Mouse (Mus musculus): Measurements from ENCODE around the gene Gm21969. TPM values are rescaled to one million over a fixed set of nuclear protein-coding genes. Genes with fewer than 3 reads are reported as not detected.

Gene Gm21969
- polyA plus RNA-seq, 1 experiment from 2014 or later = not detected

DNA sequence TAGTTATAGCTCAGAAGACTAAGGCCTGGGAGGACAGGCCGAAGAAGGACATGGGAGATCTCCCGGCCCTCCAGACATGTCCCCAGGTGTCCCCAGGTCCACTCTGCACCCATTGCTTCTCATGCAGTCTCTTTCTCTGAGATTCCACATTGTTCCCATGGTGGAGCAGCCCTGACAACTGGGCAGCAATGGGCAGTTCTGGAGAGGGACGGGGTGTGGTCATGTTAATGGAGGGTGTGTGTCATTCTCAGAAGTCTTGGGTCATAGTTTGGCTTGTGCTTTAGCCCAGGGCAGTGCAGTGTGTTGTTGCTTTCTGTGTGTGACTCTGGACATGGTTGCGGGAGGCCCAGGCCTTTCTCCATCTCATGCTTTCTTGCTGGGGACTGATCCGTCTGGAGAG lies 3.7 kb downstream of the Gm21969 start:
- H3K4me3 ChIP-seq = no peak overlapping the region
- H3K4me1 ChIP-seq = peaks cover 5% of the 10 kb centered on the region; the same call in 1 of the 2 replicates
- WGBS = 94% methylated on average over 5 of the region's 5 CpGs
- H3K27ac ChIP-seq (replicated peaks) = no peak overlapping the region
- peaks cover 6% of the 10 kb centered on the region; the same call in 1 of the 2 replicates for H3K36me3 ChIP-seq
- no peak overlapping the region for H3K9ac ChIP-seq (replicated peaks)
- no peaks in the 10 kb centered on the region for H3K9me3 ChIP-seq
- no peaks in the 10 kb centered on the region for H3K27me3 ChIP-seq
- no peak overlapping the region for H3K4me2 ChIP-seq (replicated peaks)
- no peak for ATAC-seq (replicated peaks)

DNA sequence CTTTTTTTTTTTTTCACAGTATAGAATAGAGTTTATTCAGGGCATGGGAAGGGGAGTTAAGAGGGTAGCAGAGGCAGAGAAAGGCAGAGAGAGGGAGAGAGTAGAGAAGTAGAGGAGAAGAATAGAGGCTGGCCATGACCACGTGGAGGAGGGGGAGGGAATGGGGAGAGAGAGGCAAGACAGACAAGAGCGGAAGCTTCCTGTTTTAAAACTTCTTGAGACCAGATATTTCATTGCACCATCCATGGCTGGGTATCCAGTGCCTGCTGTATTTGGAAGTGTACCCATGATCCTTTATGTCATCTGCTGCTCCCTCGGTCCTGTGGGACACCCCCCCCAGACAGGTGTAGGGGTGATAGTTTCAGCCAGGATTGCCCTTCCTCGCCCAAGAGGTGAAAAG lies 6.0 kb downstream of the Gm21969 start:
- Histone ChIP-seq H3K9me3 (no peaks in the 10 kb centered on the region; the same call in 1 of the 2 replicates), H3K36me3 (peaks cover 11% of the 10 kb centered on the region), H3K4me3 (no peak overlapping the region), H3K27me3 (no peaks in the 10 kb centered on the region), H3K27ac (replicated peaks) (no peak overlapping the region), H3K4me1 (peaks cover 5% of the 10 kb centered on the region; the same call in 1 of the 2 replicates), H3K9ac (replicated peaks) (no peak overlapping the region), H3K4me2 (replicated peaks) (no peak overlapping the region)
- ATAC-seq (replicated peaks) = no peak
- WGBS = 61% methylated on average over 4 of the region's 4 CpGs

DNA sequence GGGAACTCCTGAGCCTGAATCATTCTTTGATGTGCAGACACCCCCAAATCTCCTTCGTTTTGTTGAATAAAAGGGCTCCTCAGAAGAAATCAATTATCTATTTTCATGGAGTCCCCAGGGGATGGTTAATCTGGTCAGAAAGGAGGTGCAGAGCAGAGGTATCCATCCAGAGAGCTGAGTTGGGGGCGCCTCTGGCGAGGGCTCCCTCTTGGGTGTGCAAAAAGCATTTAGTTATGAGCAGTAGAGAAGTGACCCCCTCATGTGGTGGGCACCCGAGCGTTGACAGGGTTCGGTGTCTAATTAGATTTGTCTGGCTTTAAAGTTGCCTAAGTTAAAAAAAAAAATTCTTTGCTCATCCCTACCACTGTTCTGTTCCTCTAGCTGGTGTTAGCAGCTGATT lies 8.0 kb downstream of the Gm21969 start:
- ATAC-seq (replicated peaks) = no peak

DNA sequence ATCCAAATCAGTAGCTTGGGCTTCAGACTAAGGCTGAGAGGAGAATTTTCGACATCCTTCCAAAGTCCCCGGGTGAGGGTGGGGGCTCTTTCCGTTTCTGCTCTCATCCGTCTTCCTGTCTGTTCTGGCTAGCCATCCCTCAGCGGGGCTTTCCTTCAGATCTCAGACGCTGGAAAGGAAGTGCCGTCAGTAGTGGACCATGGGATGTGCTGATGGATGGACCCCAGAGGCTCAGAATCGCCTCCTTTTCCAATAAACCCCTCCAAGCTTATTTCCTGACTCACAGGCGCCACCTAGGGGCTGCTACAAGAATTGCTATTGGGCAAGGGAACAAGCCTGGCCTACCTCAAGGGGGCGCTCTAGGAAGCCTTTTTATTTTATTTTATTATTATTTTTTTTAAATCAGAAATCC lies 8.6 kb downstream of the Gm21969 start:
- Histone ChIP-seq H3K36me3 (peaks cover 15% of the 10 kb centered on the region), H3K4me2 (replicated peaks) (peak overlapping the region; percentile 41), H3K4me1 (peaks cover 15% of the 10 kb centered on the region), H3K9me3 (no peaks in the 10 kb centered on the region; the same call in 1 of the 2 replicates), H3K27ac (replicated peaks) (no peak overlapping the region), H3K4me3 (peak overlapping the region; percentile 24), H3K9ac (replicated peaks) (peak overlapping the region; percentile 37; the same call in 1 of the 2 replicates), H3K27me3 (no peaks in the 10 kb centered on the region)
- ATAC-seq (replicated peaks) = no peak
- WGBS = 5% methylated on average over 10 of the region's 10 CpGs

More for the DNA sequence above, 8.0 kb downstream of the Gm21969 start:
- Histone ChIP-seq H3K4me3 (no peak overlapping the region), H3K27ac (replicated peaks) (no peak overlapping the region), H3K9me3 (no peaks in the 10 kb centered on the region; the same call in 1 of the 2 replicates), H3K27me3 (no peaks in the 10 kb centered on the region), H3K36me3 (peaks cover 15% of the 10 kb centered on the region), H3K4me2 (replicated peaks) (no peak overlapping the region), H3K4me1 (peaks cover 12% of the 10 kb centered on the region), H3K9ac (replicated peaks) (no peak overlapping the region)
- 36% methylated on average over 6 of the region's 6 CpGs for WGBS

DNA sequence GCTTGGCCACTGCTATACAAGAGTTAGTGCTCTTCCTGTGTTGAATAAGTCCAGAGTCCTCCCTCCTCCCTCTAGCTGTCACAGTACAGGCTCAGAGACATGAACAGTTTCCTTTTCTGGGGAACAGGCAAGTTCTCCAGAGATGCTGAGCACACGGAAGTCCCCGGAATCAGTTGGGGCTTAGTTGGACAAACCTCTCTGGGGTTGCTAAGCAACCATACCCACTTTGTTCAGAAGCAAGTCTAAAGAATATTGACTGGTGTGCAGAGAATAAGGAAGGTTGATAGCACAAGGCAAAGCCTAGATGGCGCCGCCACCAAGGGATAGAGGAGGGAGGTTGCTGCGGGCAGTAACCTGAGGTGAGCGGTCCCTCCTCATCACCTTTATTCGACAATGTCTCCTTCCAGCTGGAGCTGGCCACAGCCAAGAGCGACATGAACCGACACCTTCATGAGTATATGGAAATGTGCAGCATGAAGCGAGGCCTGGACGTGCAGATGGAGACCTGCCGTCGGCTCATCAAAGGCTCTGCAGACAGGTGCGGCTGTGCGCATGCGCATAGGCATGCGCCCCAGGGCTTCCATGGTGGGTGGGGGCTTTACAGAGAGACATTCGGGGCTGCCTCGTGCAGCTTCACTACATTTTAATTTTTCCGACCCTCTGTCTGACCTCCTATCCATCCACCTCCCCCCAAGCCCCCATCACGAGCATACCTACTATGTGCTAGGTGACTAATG lies 11.7 kb downstream of the Gm21969 start:
- WGBS = 92% methylated on average over 21 of the region's 21 CpGs
- peaks cover 22% of the 10 kb centered on the region for H3K4me1 ChIP-seq
- no peak overlapping the region for H3K9ac ChIP-seq (replicated peaks)
- H3K4me3 ChIP-seq = no peak overlapping the region
- no peak for ATAC-seq (replicated peaks)
- peaks cover 12% of the 10 kb centered on the region for H3K36me3 ChIP-seq
- H3K9me3 ChIP-seq = no peaks in the 10 kb centered on the region; the same call in 1 of the 2 replicates
- H3K4me2 ChIP-seq (replicated peaks) = no peak overlapping the region
- H3K27ac ChIP-seq (replicated peaks) = no peak overlapping the region
- H3K27me3 ChIP-seq = no peaks in the 10 kb centered on the region

DNA sequence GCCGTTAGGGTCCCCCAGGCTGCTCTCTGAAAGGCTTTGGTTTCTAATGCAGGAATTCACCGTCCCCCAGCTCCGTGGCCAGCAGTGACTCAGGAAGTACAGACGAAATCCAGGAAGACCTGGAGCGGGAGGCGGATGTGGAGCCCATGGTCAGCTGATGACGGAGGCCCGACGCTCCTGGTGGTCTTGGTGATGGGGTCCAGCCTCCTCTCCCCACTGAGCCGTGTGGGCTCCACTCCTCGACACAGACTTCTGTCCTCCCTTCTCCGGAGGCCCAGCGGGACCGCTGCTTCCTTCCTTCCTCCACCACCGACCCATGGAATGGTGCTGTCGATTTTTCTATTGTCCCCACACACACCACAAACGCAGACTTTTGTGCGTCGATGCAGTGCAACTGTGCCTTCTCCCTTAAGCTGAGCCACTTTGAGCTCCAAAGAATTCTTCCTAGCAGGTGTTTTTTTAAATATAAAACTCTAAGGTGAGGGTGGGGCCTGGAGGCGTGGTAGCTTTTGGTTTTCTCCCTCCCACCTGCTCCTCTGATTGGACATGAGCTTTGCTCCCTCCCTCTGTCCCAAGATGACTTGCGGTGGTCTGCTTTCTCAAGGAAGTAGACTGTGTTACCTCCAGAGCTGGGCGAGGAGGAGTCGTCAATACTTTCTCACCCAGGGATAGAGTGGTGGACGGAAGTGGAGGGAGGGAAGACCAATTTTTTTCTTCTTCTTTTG lies 13.5 kb downstream of the Gm21969 start:
- H3K9me3 ChIP-seq = no peaks in the 10 kb centered on the region; the same call in 1 of the 2 replicates
- no peaks in the 10 kb centered on the region for H3K27me3 ChIP-seq
- ATAC-seq (replicated peaks) = peak; percentile 84
- H3K27ac ChIP-seq (replicated peaks) = peak overlapping the region; percentile 53
- H3K4me2 ChIP-seq (replicated peaks) = peak overlapping the region; percentile 63
- H3K4me3 ChIP-seq = peak overlapping the region; percentile 44
- H3K9ac ChIP-seq (replicated peaks) = peak overlapping the region; percentile 49
- 8% methylated on average over 24 of the region's 24 CpGs for WGBS
- H3K4me1 ChIP-seq = peaks cover 19% of the 10 kb centered on the region
- H3K36me3 ChIP-seq = peaks cover 12% of the 10 kb centered on the region

DNA sequence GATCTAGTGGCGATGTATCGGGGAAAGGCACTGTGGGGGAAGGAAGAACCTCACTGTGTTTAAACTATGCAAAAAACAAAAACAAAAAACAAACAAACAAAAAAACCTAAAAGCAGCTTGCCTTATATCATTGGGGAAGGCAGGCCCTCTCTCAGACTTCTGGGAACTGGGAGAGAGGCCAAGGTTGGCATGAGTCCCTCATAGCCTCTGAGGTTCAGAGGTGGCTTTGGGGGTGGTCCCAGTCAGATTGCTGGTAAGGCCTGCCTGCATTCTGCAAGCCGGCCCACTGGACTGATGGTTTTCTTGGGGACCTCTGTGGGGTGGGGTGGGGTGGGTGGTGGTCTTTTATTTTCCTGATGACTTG lies 14.0 kb downstream of the Gm21969 start:
- H3K9me3 ChIP-seq = no peaks in the 10 kb centered on the region; the same call in 1 of the 2 replicates
- H3K4me1 ChIP-seq = peaks cover 22% of the 10 kb centered on the region
- H3K27me3 ChIP-seq = no peaks in the 10 kb centered on the region
- ATAC-seq (replicated peaks) = no peak
- H3K4me2 ChIP-seq (replicated peaks) = peak overlapping the region; percentile 63
- H3K27ac ChIP-seq (replicated peaks) = peak overlapping the region; percentile 53
- 25% methylated on average over 3 of the region's 3 CpGs for WGBS
- H3K36me3 ChIP-seq = peaks cover 12% of the 10 kb centered on the region
- H3K9ac ChIP-seq (replicated peaks) = 0 out of 2 replicates have a peak overlapping the region, but pooled peaks have one; percentile 22
- H3K4me3 ChIP-seq = peak overlapping the region; percentile 44

DNA sequence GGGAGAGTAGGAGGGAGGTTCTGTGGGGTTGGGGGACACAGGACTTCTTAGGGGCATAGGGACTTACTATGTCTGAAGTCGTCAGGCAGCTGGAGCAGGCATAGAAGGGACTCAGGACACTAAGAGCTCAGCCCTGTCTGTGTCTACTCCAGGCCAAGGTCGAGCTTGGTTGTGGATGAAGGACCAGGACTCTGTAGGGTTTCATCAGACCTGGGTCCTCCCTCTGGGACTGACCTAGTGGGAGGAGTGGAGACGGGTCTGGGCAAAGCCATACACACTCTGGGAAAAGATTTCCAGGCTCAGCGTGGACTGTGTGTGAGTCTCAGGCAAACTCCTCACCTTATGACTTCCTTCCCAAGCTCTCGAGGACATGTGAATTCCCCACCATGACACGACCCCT lies 16.8 kb downstream of the Gm21969 start:
- ATAC-seq (replicated peaks) = no peak
- Histone ChIP-seq H3K4me1 (peaks cover 42% of the 10 kb centered on the region), H3K36me3 (peaks cover 3% of the 10 kb centered on the region; the same call in 1 of the 2 replicates), H3K9ac (replicated peaks) (no peak overlapping the region), H3K9me3 (no peaks in the 10 kb centered on the region), H3K27ac (replicated peaks) (no peak overlapping the region), H3K4me3 (no peak overlapping the region), H3K27me3 (no peaks in the 10 kb centered on the region), H3K4me2 (replicated peaks) (no peak overlapping the region)
- WGBS = 74% methylated on average over 6 of the region's 6 CpGs

DNA sequence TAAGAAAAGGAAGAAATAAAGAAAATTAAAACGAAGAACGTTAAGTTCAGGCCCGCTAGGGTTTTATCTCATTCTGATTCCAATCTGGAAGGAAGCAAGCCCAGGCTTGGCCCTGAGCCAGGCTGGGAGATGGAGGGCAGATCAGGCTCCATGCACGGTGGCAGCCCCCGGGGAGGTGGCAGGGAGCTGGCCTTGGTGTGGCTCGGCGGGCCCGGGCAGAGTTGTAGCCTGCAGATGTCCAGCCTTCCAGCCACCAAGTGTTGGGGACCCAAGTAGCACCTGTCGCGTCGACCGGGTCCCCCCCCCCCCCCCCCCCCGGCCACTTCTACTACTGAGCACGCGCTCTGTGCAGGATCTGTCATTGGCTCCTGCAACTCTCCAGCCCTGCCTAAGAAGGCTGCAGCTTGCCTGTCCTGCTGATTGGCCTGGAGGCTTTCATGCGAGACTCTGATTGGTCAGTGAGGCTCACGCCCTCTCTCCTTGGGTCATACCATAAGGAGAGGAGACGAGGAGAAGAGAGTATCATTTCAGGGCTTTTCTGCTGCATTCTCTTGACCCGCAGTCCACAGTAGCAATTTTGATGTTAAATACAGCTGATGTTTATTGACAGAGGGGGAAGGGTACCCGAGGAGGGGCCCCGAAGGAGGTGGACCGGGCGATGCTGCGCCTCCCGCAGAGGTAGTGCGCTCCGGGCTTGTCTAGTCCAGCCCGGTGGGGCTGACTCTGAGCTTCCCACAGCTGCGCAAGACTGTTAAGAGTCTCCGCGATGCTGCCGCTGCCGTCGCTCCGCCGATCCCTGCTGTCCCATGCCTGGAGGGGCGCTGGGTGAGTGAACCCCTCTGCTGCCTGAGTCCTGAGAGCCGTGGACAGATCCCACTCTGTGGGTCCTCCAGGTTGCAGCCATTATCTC lies 19.6 kb downstream of the Gm21969 start, which contains the start of gene Aldh4a1:
Gene Aldh4a1, plus strand, starts transcription at position 494 of the 910 bp plus-strand sequence.
- Histone ChIP-seq H3K4me2 (replicated peaks) (peak within 1 kb of the TSS; percentile 91), H3K36me3 (no peaks in the 10 kb centered on the region), H3K9ac (replicated peaks) (peak within 1 kb of the TSS; percentile 81), H3K9me3 (no peaks in the 10 kb centered on the region), H3K4me1 (peaks cover 27% of the 10 kb centered on the region), H3K4me3 (peak within 1 kb of the TSS; percentile 83), H3K27ac (replicated peaks) (peak within 1 kb of the TSS; percentile 94), H3K27me3 (no peaks in the 10 kb centered on the region)
- 1% methylated on average over 38 of the region's 38 CpGs for WGBS
- ATAC-seq (replicated peaks) = peak; percentile 100

DNA sequence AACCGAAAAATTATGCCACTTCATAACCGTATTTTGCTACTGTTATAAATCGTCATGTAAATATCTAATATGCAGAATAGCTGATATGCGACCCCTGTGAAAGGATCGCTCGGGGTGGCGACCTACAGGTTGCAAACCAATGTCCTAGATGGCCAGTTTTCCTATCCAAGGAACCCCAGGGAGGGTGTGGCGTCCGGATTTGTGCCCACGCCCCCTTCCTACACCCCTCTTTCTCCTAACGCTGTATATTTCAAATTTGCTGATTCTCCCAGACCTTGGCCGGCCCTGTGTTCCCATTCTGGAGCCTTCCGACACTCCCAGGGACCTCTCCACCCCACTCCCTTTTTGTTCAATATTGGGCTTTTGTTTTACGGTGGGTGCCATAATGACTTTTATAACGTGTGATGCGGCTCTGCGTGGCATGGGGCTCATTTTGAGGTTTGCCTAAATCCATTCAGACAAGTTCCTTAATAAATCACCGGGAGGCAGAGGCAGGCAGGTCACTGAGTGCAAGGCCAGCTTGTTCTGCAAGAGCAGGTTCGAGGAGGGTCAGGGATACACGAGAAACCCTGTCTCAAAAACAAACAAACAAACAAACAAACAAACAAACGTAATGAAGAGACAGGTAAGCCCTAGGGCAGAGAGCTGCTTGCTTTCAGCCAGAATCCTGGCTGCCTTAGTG lies 20.6 kb downstream of the Gm21969 start:
- H3K4me2 ChIP-seq (replicated peaks) = peak overlapping the region; percentile 91
- ATAC-seq (replicated peaks) = no peak
- no peaks in the 10 kb centered on the region for H3K36me3 ChIP-seq
- WGBS = 23% methylated on average over 21 of the region's 21 CpGs
- peak overlapping the region; percentile 81 for H3K9ac ChIP-seq (replicated peaks)
- peak overlapping the region; percentile 94; the same call in 1 of the 2 replicates for H3K27ac ChIP-seq (replicated peaks)
- no peaks in the 10 kb centered on the region for H3K27me3 ChIP-seq
- peaks cover 27% of the 10 kb centered on the region for H3K4me1 ChIP-seq
- H3K4me3 ChIP-seq = peak overlapping the region; percentile 83
- H3K9me3 ChIP-seq = no peaks in the 10 kb centered on the region

DNA sequence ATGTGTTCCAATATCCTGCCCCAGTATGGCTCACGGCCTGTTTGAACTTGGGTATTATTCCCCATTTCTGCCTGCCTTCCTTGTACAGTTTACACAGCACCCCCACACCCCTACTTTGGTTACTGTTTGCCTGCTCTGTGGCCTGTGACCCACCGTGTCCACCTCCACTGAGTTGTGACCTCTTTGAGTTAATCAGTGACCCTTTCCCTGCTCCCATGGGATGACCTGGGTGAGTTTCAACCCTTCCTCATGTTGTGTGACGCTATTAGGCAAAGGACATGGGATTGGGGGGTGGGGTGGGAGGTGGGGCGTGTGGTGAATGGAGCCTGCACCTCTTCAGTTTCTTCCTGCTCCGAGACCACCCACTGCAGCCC lies 21.1 kb downstream of the Gm21969 start:
- Histone ChIP-seq H3K27me3 (no peaks in the 10 kb centered on the region), H3K27ac (replicated peaks) (no peak overlapping the region), H3K4me3 (peak overlapping the region; percentile 83), H3K36me3 (no peaks in the 10 kb centered on the region), H3K9ac (replicated peaks) (peak overlapping the region; percentile 81), H3K4me1 (peaks cover 27% of the 10 kb centered on the region), H3K4me2 (replicated peaks) (peak overlapping the region; percentile 91), H3K9me3 (no peaks in the 10 kb centered on the region)
- no peak for ATAC-seq (replicated peaks)
- 66% methylated on average over 5 of the region's 5 CpGs for WGBS
